Mouse (Mus musculus) ES-Bruce4 (cell line): ENCODE results near the gene Foxe1. TPM values are rescaled to one million over a fixed set of nuclear protein-coding genes. Genes with fewer than 3 reads are reported as not detected.
A peak's percentile ranks its signal among the peaks of the same experiment; 100 is the strongest.

ENCODE experiments used
- H3K27ac ChIP-seq: 2 replicates; pipeline ENCODE4 v1.5.1; 2012; ENCODE audit warnings: low read length, inconsistent platforms; ENCODE audit not compliant: insufficient read depth
- H3K27me3 ChIP-seq: 2 replicates; pipeline ENCODE4 v1.6.1; 2012; ENCODE audit warnings: mild to moderate bottlenecking, low read length, inconsistent platforms; ENCODE audit not compliant: control insufficient read depth, poor library complexity, insufficient read depth, severe bottlenecking
- H3K36me3 ChIP-seq: 2 replicates; pipeline ENCODE4 v1.6.1; 2012; ENCODE audit warnings: inconsistent platforms, mild to moderate bottlenecking, low read length, moderate library complexity; ENCODE audit not compliant: control insufficient read depth, poor library complexity, insufficient read depth, severe bottlenecking
- H3K4me1 ChIP-seq: one replicate; pipeline ENCODE4 v1.8.1; 2011; ENCODE audit warnings: low read length; ENCODE audit not compliant: control insufficient read depth, insufficient read depth
- H3K4me3 ChIP-seq: 2 replicates; pipeline ENCODE4 v1.5.1; 2011; ENCODE audit warnings: low read depth, mild to moderate bottlenecking, low read length
- H3K9ac ChIP-seq: 2 replicates; pipeline ENCODE4 v1.6.1; 2012; ENCODE audit warnings: low read depth, mild to moderate bottlenecking, inconsistent platforms; ENCODE audit not compliant: poor library complexity, severe bottlenecking
- H3K9me3 ChIP-seq: replicated peaks from 2 replicates; pipeline ENCODE4 v1.6.1; 2012; ENCODE audit warnings: mild to moderate bottlenecking, low read length, inconsistent platforms; ENCODE audit not compliant: control insufficient read depth, poor library complexity, insufficient read depth, severe bottlenecking
- CTCF ChIP-seq: IDR thresholded peaks from one replicate; pipeline ENCODE4 v1.8.1; 2011; ENCODE audit warnings: low read depth, low read length
- EP300 ChIP-seq: IDR thresholded peaks from 2 replicates; pipeline ENCODE4 v1.6.1; 2011; ENCODE audit warnings: low read depth, low read length; ENCODE audit not compliant: insufficient read depth
- POLR2A ChIP-seq: IDR thresholded peaks from one replicate; pipeline ENCODE4 v1.8.1; 2011; ENCODE audit warnings: low read length; ENCODE audit not compliant: insufficient read depth
- polyA plus RNA-seq: library from polyadenylated mRNA; stranded (reverse); fragments of >200 nt; gene quantifications from 2 replicates; pipeline ENCODE4 v1.2.4, GENCODE M21; 2011; ENCODE audit warnings: low read depth; ENCODE audit not compliant: missing spikeins, insufficient read depth, insufficient read length

The Foxe1 gene
- polyA plus RNA-seq: 0.55 and 0.78 TPM in 2 replicates

- peaks cover 16% of the 10 kb centered on the region for H3K27me3 ChIP-seq
- H3K9ac ChIP-seq: peak within 1 kb of the TSS; percentile 75
- no peak for TF ChIP-seq POLR2A
- no peak for TF ChIP-seq CTCF
- TF ChIP-seq EP300: no peak
- no peaks in the 10 kb centered on the region for H3K9me3 ChIP-seq
- H3K36me3 ChIP-seq: no peaks in the 10 kb centered on the region
- H3K4me1 ChIP-seq: no peaks in the 10 kb centered on the region
- peak within 1 kb of the TSS; percentile 64 for H3K4me3 ChIP-seq
- H3K27ac ChIP-seq: no peak within 1 kb of the TSS
Measured at GRCm38 (mm10) chr4:46343596-46344260, at the start of gene Foxe1. Foxe1 (plus strand) TSS chr4:46343609.

- Histone ChIP-seq H3K27ac (no peak overlapping the region), H3K9ac (no peak overlapping the region), H3K4me3 (peak overlapping the region; percentile 18; the same call in 1 of the 2 replicates), H3K9me3 (no peaks in the 10 kb centered on the region), H3K36me3 (no peaks in the 10 kb centered on the region), H3K27me3 (no peaks in the 10 kb centered on the region), H3K4me1 (peaks cover 1% of the 10 kb centered on the region)
- TF ChIP-seq POLR2A (no peak), EP300 (no peak), CTCF (no peak)
Measured at GRCm38 (mm10) chr4:46304071-46304470, 39.3 kb upstream of the Foxe1 start.

- Histone ChIP-seq H3K27ac (no peak overlapping the region), H3K27me3 (no peaks in the 10 kb centered on the region)
Measured at GRCm38 (mm10) chr4:46304757-46305384, 38.5 kb upstream of the Foxe1 start.

GRCm38 (mm10) chr4:46305436-46305835, 38.0 kb upstream of the Foxe1 start:
- H3K4me3 ChIP-seq: peak overlapping the region; percentile 77
- peak overlapping the region; percentile 98 for H3K9ac ChIP-seq
- H3K36me3 ChIP-seq: no peaks in the 10 kb centered on the region
- H3K27ac ChIP-seq: no peak overlapping the region
- TF ChIP-seq EP300 (no peak), POLR2A (no peak), CTCF (no peak)
- no peaks in the 10 kb centered on the region for H3K27me3 ChIP-seq
- H3K9me3 ChIP-seq: no peaks in the 10 kb centered on the region
- peaks cover 1% of the 10 kb centered on the region for H3K4me1 ChIP-seq

More at GRCm38 (mm10) chr4:46304757-46305384, 38.5 kb upstream of the Foxe1 start:
- H3K9ac ChIP-seq: peak overlapping the region; percentile 98
- TF ChIP-seq CTCF (peak; percentile 13), EP300 (no peak)
- peak overlapping the region; percentile 77 for H3K4me3 ChIP-seq
- H3K4me1 ChIP-seq: peaks cover 1% of the 10 kb centered on the region
- no peaks in the 10 kb centered on the region for H3K36me3 ChIP-seq
- H3K9me3 ChIP-seq: no peaks in the 10 kb centered on the region

- Histone ChIP-seq H3K27ac (no peak overlapping the region), H3K36me3 (no peaks in the 10 kb centered on the region), H3K27me3 (no peaks in the 10 kb centered on the region), H3K4me1 (peaks cover 1% of the 10 kb centered on the region), H3K9ac (no peak overlapping the region), H3K9me3 (no peaks in the 10 kb centered on the region), H3K4me3 (no peak overlapping the region)
- TF ChIP-seq POLR2A: no peak
- no peak for TF ChIP-seq CTCF
- TF ChIP-seq EP300: no peak
Measured at GRCm38 (mm10) chr4:46307341-46307740, 36.1 kb upstream of the Foxe1 start.

GRCm38 (mm10) chr4:46307869-46308268, 35.5 kb upstream of the Foxe1 start:
- no peaks in the 10 kb centered on the region for H3K36me3 ChIP-seq
- H3K4me1 ChIP-seq: peaks cover 1% of the 10 kb centered on the region
- H3K27ac ChIP-seq: no peak overlapping the region
- H3K9me3 ChIP-seq: no peaks in the 10 kb centered on the region
- no peak overlapping the region for H3K4me3 ChIP-seq
- no peak overlapping the region for H3K9ac ChIP-seq
- TF ChIP-seq POLR2A (no peak), EP300 (no peak), CTCF (no peak)
- no peaks in the 10 kb centered on the region for H3K27me3 ChIP-seq
